Mouse (Mus musculus) small intestine, adult 2 months (tissue): Measurements from ENCODE around the gene Copz1.

Source experiments
- CTCF ChIP-seq: fragments of 200-500 bp; IDR thresholded peaks from 2 replicates; pipeline ENCODE4 v1.5.1; 2012; ENCODE audit warnings: low read depth, mild to moderate bottlenecking, control low read depth, inconsistent platforms, low read length, moderate library complexity, mixed read lengths; ENCODE audit not compliant: insufficient replicate concordance, insufficient read length; ENCODE audit errors: extremely low read depth
- POLR2A ChIP-seq: fragments of 200-500 bp; IDR thresholded peaks from 2 replicates; pipeline ENCODE4 v1.6.1; 2012; ENCODE audit warnings: low read depth, mild to moderate bottlenecking, control low read depth, inconsistent platforms, low read length, moderate library complexity

DNA sequence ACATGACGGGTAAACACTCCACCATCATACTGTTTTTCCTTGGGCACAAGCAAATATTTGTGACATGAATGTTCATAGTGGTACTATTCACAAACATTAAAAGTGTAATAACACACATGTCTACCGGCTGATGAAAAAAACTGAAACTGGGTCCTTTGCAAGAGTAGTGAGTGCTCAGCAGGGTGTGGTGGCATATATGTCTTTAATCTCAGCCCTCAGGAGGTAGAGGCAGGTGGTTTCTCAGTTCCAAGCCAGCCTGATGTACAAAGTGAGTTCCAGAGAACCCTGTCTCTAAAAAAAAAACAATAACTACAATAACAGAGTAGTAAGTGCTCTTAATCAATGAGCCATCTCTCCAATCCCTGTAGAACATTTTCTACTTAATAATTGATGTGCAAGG lies 7.7 kb upstream of the Copz1 start:
- TF ChIP-seq CTCF (no peak), POLR2A (no peak)
